Mouse (Mus musculus): Measurements from ENCODE around the gene Atxn1. TPM values are rescaled to one million over a fixed set of nuclear protein-coding genes. Genes with fewer than 3 reads are reported as not detected.

The Atxn1 gene
- polyA plus RNA-seq, 1 experiment = 59.3 TPM

- H3K27ac ChIP-seq (ENCODE audit: insufficient read depth, low read length) = no peak overlapping the region
- H3K4me3 ChIP-seq (ENCODE audit: insufficient read depth, low read length) = no peak overlapping the region
- H3K4me1 ChIP-seq (ENCODE audit: control insufficient read depth, insufficient read depth, low read length) = peaks cover 10% of the 10 kb centered on the region
- no peak for TF ChIP-seq POLR2A (IDR thresholded peaks at IDR 0.05; ENCODE audit: low read depth, low read length)
- no peak for TF ChIP-seq CTCF (IDR thresholded peaks at IDR 0.05; ENCODE audit: borderline replicate concordance, insufficient read depth, low read length)
These were observed 101.0 kb downstream of the Atxn1 start for GRCm38 (mm10) chr13:45863779-45864178.

DNA sequence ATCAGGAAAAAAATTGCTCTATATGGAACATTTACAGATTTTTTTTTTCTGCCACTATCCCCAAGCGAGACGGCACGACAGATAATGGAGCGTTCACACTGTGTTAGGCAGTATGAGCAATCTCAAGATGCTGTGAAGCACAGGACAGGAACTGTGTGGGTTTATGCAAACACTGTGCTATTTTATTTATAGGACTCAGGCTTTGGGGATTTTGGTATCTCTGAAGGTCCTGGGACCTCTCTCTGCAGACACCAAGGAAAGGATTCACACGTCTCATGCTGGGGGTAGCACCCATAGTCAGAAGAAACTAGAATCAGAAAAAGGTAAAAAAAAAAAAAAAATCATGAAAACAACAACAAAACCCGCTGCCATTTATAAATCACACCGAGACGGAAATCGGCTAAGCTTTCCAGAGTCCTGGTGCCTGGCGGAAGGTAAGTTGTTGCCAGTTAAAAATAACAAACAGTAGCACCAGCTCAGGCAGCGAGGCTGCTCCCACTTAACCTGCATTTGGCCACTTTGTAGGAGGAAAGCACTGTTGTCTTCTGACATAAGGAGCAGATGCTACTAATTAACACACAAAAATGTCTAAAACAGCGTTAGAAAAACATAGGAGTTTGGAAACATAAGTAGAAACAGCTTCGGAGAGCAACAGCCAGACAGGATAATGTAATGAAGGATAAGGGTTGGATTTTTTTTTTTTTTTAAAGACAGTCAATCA lies 102.8 kb downstream of the Atxn1 start:
- Histone ChIP-seq H3K4me3 (ENCODE audit: insufficient read depth, low read length) (no peak overlapping the region), H3K27ac (ENCODE audit: insufficient read depth, low read length) (no peak overlapping the region), H3K4me1 (ENCODE audit: control insufficient read depth, insufficient read depth, low read length) (peaks cover 5% of the 10 kb centered on the region)
- TF ChIP-seq CTCF (IDR thresholded peaks at IDR 0.05; ENCODE audit: borderline replicate concordance, insufficient read depth, low read length) = no peak
- TF ChIP-seq POLR2A (IDR thresholded peaks at IDR 0.05; ENCODE audit: low read depth, low read length) = no peak

DNA sequence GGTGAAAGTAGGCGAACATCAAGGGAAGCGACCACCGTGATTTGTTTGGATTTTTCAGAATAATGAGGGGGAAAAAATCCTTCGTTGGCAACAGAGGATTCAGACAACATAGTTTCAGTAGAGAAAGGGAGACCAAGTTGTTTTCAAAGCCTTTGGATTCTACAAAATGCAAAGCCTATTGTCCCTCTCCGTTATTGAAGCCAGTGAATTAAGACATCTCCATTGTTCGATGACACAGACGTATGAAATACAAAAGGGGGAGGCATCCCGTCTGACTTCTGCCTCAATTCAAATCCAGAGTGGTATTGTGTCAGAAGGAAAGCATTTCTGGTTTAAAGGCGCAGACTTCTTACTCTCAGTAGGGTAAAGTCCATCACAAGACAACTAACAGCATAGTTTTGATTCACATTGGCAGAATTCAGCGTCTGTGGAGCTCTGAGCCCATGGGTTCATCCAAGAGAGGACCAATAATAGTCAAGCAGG lies 103.7 kb downstream of the Atxn1 start:
- H3K27ac ChIP-seq (ENCODE audit: insufficient read depth, low read length) = no peak overlapping the region
- H3K4me3 ChIP-seq (ENCODE audit: insufficient read depth, low read length) = no peak overlapping the region
- H3K4me1 ChIP-seq (ENCODE audit: control insufficient read depth, insufficient read depth, low read length) = peaks cover 3% of the 10 kb centered on the region
- TF ChIP-seq POLR2A (IDR thresholded peaks at IDR 0.05; ENCODE audit: low read depth, low read length) = no peak
- no peak for TF ChIP-seq CTCF (IDR thresholded peaks at IDR 0.05; ENCODE audit: borderline replicate concordance, insufficient read depth, low read length)

DNA sequence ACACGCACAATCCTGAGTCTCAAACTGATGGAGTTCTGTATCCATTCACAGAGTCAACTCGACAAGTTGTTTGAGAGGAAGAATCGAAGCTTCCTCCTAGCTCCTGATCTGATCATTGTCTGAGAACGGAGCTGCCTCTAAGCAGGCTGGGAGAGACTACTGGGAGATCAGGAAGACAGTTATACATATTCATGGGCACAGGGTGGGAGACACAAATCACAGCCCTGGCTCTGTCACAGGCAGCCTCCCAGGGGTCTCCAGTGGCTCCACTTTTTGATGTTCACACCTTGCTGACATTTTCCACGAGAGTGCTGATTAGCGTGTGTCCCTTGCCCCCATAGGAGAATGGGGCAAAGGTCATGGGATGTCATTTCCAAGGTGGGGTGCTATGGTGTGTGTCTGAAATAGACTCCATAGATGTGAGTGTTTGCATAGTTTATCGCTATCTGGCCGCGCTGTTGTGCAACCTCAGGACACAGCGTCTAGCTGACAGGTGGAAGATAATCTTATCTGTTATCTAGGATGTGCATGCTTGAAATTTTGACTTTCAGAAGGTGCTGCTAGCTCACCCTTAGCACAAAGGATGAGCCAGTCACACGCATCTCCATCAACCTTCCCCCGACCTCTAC lies 105.6 kb downstream of the Atxn1 start:
- Histone ChIP-seq H3K27ac (ENCODE audit: insufficient read depth, low read length) (no peak overlapping the region), H3K4me3 (ENCODE audit: insufficient read depth, low read length) (no peak overlapping the region), H3K4me1 (ENCODE audit: control insufficient read depth, insufficient read depth, low read length) (peaks cover 3% of the 10 kb centered on the region)
- TF ChIP-seq POLR2A (IDR thresholded peaks at IDR 0.05; ENCODE audit: low read depth, low read length) = no peak
- no peak for TF ChIP-seq CTCF (IDR thresholded peaks at IDR 0.05; ENCODE audit: borderline replicate concordance, insufficient read depth, low read length)

- no peak overlapping the region for H3K4me3 ChIP-seq (ENCODE audit: insufficient read depth, low read length)
- H3K27ac ChIP-seq (ENCODE audit: insufficient read depth, low read length) = no peak overlapping the region
- TF ChIP-seq POLR2A (IDR thresholded peaks at IDR 0.05; ENCODE audit: low read depth, low read length) (no peak), CTCF (IDR thresholded peaks at IDR 0.05; ENCODE audit: borderline replicate concordance, insufficient read depth, low read length) (no peak)
- H3K4me1 ChIP-seq (ENCODE audit: control insufficient read depth, insufficient read depth, low read length) = 0 out of 2 replicates have a peak, but pooled peaks cover 3% of the 10 kb centered on the region
These were observed 107.4 kb downstream of the Atxn1 start for GRCm38 (mm10) chr13:45857416-45857815.

DNA sequence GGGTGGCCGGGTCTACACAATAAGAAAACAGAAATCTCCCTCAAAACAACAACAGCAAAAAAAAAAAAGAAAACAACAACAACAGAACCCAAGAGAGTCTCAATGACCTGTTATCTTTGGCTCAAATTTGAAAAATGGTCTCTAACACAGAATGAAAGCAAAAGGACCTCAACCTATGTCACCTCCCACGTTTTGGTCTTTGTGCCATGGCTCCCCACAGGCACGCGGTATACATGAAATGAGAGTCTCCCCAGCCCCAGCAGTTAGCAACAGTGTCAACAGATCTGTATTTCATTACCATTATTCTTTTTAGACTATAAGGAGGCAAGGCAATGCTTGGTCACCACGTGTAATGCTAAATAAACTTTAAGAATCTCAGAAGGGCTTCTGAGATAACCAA lies 110.3 kb downstream of the Atxn1 start:
- H3K4me3 ChIP-seq (ENCODE audit: insufficient read depth, low read length) = no peak overlapping the region
- H3K4me1 ChIP-seq (ENCODE audit: control insufficient read depth, insufficient read depth, low read length) = peaks cover 16% of the 10 kb centered on the region
- H3K27ac ChIP-seq (ENCODE audit: insufficient read depth, low read length) = no peak overlapping the region
- TF ChIP-seq POLR2A (IDR thresholded peaks at IDR 0.05; ENCODE audit: low read depth, low read length) = no peak
- no peak for TF ChIP-seq CTCF (IDR thresholded peaks at IDR 0.05; ENCODE audit: borderline replicate concordance, insufficient read depth, low read length)

DNA sequence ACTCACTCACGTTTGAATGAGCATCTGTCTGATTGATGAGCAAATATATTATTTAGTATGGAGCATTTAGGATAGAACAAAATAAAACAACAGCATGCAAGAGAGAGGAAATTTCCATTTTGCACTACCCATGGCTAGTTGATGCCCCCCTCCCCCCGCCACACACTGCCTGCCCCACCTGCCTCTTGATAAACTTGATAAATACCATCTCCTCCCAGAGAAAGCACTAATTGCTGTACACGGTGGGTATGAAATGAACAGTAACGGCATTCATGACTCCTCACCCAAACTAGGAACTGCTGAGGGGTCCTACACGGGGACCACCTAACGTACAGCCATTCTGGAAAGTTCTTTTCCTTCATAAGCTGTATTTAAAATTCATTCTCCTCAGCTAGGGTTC lies 111.1 kb downstream of the Atxn1 start:
- peaks cover 17% of the 10 kb centered on the region for H3K4me1 ChIP-seq (ENCODE audit: control insufficient read depth, insufficient read depth, low read length)

GRCm38 (mm10) chr13:45852288-45852687 lies 112.5 kb downstream of the Atxn1 start:
- TF ChIP-seq CTCF (IDR thresholded peaks at IDR 0.05; ENCODE audit: borderline replicate concordance, insufficient read depth, low read length) (no peak), POLR2A (IDR thresholded peaks at IDR 0.05; ENCODE audit: low read depth, low read length) (no peak)
- no peak overlapping the region for H3K27ac ChIP-seq (ENCODE audit: insufficient read depth, low read length)
- no peak overlapping the region for H3K4me3 ChIP-seq (ENCODE audit: insufficient read depth, low read length)
- peaks cover 17% of the 10 kb centered on the region for H3K4me1 ChIP-seq (ENCODE audit: control insufficient read depth, insufficient read depth, low read length)

More for the DNA sequence above, 111.1 kb downstream of the Atxn1 start:
- TF ChIP-seq POLR2A (IDR thresholded peaks at IDR 0.05; ENCODE audit: low read depth, low read length) (no peak), CTCF (IDR thresholded peaks at IDR 0.05; ENCODE audit: borderline replicate concordance, insufficient read depth, low read length) (no peak)
- Histone ChIP-seq H3K4me3 (ENCODE audit: insufficient read depth, low read length) (no peak overlapping the region), H3K27ac (ENCODE audit: insufficient read depth, low read length) (no peak overlapping the region)

DNA sequence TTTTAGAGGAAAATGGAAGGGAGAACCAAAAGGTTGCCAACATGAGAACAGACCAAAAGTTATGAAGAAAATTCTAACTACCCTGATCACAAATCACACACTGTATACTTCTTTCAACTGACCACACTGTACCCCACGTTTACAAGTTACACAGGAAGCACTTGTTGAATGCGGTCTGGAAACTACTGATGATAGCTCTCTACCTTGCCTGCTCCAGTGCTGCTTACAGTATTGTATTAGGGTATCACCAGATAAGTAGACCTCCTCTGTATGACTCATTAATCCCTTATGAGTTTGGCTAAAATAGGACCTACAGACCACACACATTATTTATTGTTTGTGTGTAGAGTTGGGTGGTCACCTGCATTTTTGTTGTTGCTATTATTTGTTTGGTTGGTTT lies 113.1 kb downstream of the Atxn1 start:
- Histone ChIP-seq H3K4me3 (ENCODE audit: insufficient read depth, low read length) (no peak overlapping the region), H3K27ac (ENCODE audit: insufficient read depth, low read length) (no peak overlapping the region), H3K4me1 (ENCODE audit: control insufficient read depth, insufficient read depth, low read length) (peaks cover 17% of the 10 kb centered on the region)
- TF ChIP-seq POLR2A (IDR thresholded peaks at IDR 0.05; ENCODE audit: low read depth, low read length) (no peak), CTCF (IDR thresholded peaks at IDR 0.05; ENCODE audit: borderline replicate concordance, insufficient read depth, low read length) (no peak)

GRCm38 (mm10) chr13:45851156-45851555 lies 113.7 kb downstream of the Atxn1 start:
- TF ChIP-seq CTCF (IDR thresholded peaks at IDR 0.05; ENCODE audit: borderline replicate concordance, insufficient read depth, low read length) (no peak), POLR2A (IDR thresholded peaks at IDR 0.05; ENCODE audit: low read depth, low read length) (no peak)
- H3K4me3 ChIP-seq (ENCODE audit: insufficient read depth, low read length) = no peak overlapping the region

More at GRCm38 (mm10) chr13:45851156-45851555, 113.7 kb downstream of the Atxn1 start:
- H3K27ac ChIP-seq (ENCODE audit: insufficient read depth, low read length) = no peak overlapping the region; the same call in 1 of the 2 replicates
- H3K4me1 ChIP-seq (ENCODE audit: control insufficient read depth, insufficient read depth, low read length) = peaks cover 17% of the 10 kb centered on the region
